In the genomic region with DNA sequence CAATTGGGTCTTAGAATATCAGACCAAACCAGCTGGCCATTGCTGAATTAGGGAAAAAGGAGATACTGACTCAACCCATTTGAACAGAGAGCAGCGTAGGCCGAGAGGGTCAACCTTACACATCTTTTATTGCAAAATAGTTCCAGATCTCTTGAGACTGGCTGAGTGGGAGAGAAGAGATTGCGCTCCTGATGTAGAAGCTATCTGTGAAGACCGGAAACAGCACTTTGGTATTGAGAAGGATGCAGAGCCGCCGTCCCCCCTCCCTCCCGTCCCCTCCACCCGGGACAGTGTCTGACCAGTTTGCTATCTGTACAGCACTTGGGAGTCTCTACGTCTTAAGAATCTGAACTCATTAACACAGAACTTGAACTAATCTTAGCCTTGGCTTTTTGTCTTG, we compare ENCODE assay signal across 25 mouse cellular contexts.
A peak's percentile ranks its signal among the peaks of the same experiment; 100 is the strongest.
DNase-seq lines count a peak whose midpoint lies in the region; ATAC-seq and TF ChIP-seq lines count a peak whose summit lies in the region.
"Had no signal": no experiment of that assay in that cellular context is flagged by ENCODE, and none has a peak within 500 bp of the region (broad histone marks: within the 10 kb centered on the region; RNA-seq: fewer than 3 reads in every experiment).

No protein-coding gene starts in this region.

- TF ChIP-seq POLR2A in heart, adult 2 months (IDR thresholded peaks at IDR 0.05; ENCODE audit: insufficient read depth, low read depth, low read length) = no peak

- no peaks in the 10 kb centered on the region for H3K27me3 ChIP-seq in heart, adult 2 months (ENCODE audit: control insufficient read depth, insufficient read depth, low read length)
- no peaks in the 10 kb centered on the region for H3K27me3 ChIP-seq in heart, postnatal 0 days (ENCODE audit: control insufficient read depth, insufficient read depth, low read length)
- H3K27me3 ChIP-seq: heart, embryonic 13.5 days; lung, embryonic 15.5 days; stomach, embryonic 15.5 days had no signal

- no peak for TF ChIP-seq CTCF in heart, adult 2 months (IDR thresholded peaks at IDR 0.05)
- TF ChIP-seq CTCF in heart, postnatal 0 days (IDR thresholded peaks at IDR 0.05; ENCODE audit: low read depth) = no peak

- H3K9me3 ChIP-seq in heart, postnatal 0 days (replicated peaks; ENCODE audit: control insufficient read depth, low read length) = no peaks in the 10 kb centered on the region
- H3K9me3 ChIP-seq: heart, embryonic 13.5 days; hindbrain, embryonic 10.5 days; lung, embryonic 15.5 days; midbrain, embryonic 10.5 days; stomach, embryonic 15.5 days had no signal

- H3K4me2 ChIP-seq in heart, postnatal 0 days (ENCODE audit: low read depth, low read length) = no peak overlapping the region
- H3K4me2 ChIP-seq: heart, embryonic 13.5 days; lung, embryonic 15.5 days; stomach, embryonic 15.5 days had no signal

- peak in 1 of 2 experiments; percentile 39 for DNase-seq in heart, adult 2 months
- DNase-seq in heart, postnatal 36 days = no peak
- peak; percentile 61 for DNase-seq in kidney, postnatal 10 days
- no peak for DNase-seq in kidney, adult 8-10 months
- peak; percentile 44 for DNase-seq in adipocyte (ENCODE audit: low spot score)
- DNase-seq in heart, postnatal 0 days (ENCODE audit: low spot score) = no peak
- DNase-seq in adrenal gland, postnatal 10 days = no peak
- DNase-seq: adrenal gland, postnatal 36 days; cerebellum, adult 11 months; cerebellum, postnatal 14 days; forebrain, postnatal 0 days; right cerebral cortex, postnatal 4 days; thymus, postnatal 25 days had no signal

- 70% methylated on average over 9 of the region's 9 CpGs for WGBS in heart, adult 2 months
- WGBS in heart, postnatal 0 days = 66% methylated on average over 9 of the region's 9 CpGs

- peak overlapping the region; percentile 67; the same call in 1 of the 2 replicates for H3K27ac ChIP-seq in heart, adult 2 months
- peak overlapping the region; percentile 51; the same call in 1 of the 2 replicates for H3K27ac ChIP-seq in heart, postnatal 0 days (ENCODE audit: low read depth)
- H3K27ac ChIP-seq: heart, embryonic 13.5 days; hindbrain, embryonic 10.5 days; hindbrain, postnatal 0 days; left cerebral cortex, adult 2 months; liver, embryonic 14.5 days; lung, embryonic 15.5 days; macrophage; midbrain, embryonic 10.5 days; stomach, embryonic 15.5 days had no signal

- no peak overlapping the region for H3K9ac ChIP-seq in heart, adult 2 months (ENCODE audit: low read depth, low read length)
- no peak overlapping the region for H3K9ac ChIP-seq in heart, postnatal 0 days (replicated peaks; ENCODE audit: low read depth, low read length)
- H3K9ac ChIP-seq: forebrain, postnatal 0 days; heart, embryonic 13.5 days; liver, embryonic 14.5 days; lung, embryonic 15.5 days; stomach, embryonic 15.5 days had no signal

- H3K36me3 ChIP-seq in heart, adult 2 months (ENCODE audit: control insufficient read depth, insufficient read depth, low read length) = no peaks in the 10 kb centered on the region
- no peaks in the 10 kb centered on the region for H3K36me3 ChIP-seq in heart, postnatal 0 days (replicated peaks; ENCODE audit: control insufficient read depth, insufficient read depth, low read length)
- H3K36me3 ChIP-seq: heart, embryonic 13.5 days; hindbrain, embryonic 10.5 days; lung, embryonic 15.5 days; midbrain, embryonic 10.5 days; stomach, embryonic 15.5 days had no signal

- no peaks in the 10 kb centered on the region for H3K4me1 ChIP-seq in heart, adult 2 months (ENCODE audit: control insufficient read depth, insufficient read depth, low read length)
- H3K4me1 ChIP-seq in heart, postnatal 0 days (ENCODE audit: control insufficient read depth, insufficient read depth) = no peaks in the 10 kb centered on the region
- H3K4me1 ChIP-seq: heart, embryonic 13.5 days; hindbrain, embryonic 10.5 days; lung, embryonic 15.5 days; midbrain, embryonic 10.5 days; stomach, embryonic 15.5 days had no signal

- intact Hi-C loops in heart, adult 2 months (cut with DNase I) = no loop called here
- intact Hi-C loops in heart, postnatal 36 days (cut with DNase I) = no loop called here

- H3K79me2 ChIP-seq in heart, adult 2 months (replicated peaks; ENCODE audit: control insufficient read depth, insufficient read depth, low read length) = no peaks in the 10 kb centered on the region

- no peak overlapping the region for H3K4me3 ChIP-seq in heart, adult 2 months
- H3K4me3 ChIP-seq in heart, postnatal 0 days (ENCODE audit: low read depth, low read length) = no peak overlapping the region
- H3K4me3 ChIP-seq: heart, embryonic 13.5 days; hindbrain, embryonic 10.5 days; left cerebral cortex, adult 2 months; lung, embryonic 15.5 days; midbrain, embryonic 10.5 days; stomach, embryonic 15.5 days had no signal

- ATAC-seq in heart, postnatal 0 days (ENCODE audit: insufficient read depth, low read depth) = no peak
- ATAC-seq in megakaryocyte, adult 5-6 weeks (ENCODE audit: poor library complexity, severe bottlenecking) = no peak
- ATAC-seq: forebrain, postnatal 0 days; hindbrain, postnatal 0 days; intestine, postnatal 0 days; midbrain, embryonic 16.5 days had no signal

- TF ChIP-seq EP300 in heart, adult 2 months (IDR thresholded peaks at IDR 0.05; ENCODE audit: insufficient read depth, low read depth, low read length) = no peak
- TF ChIP-seq EP300 in heart, postnatal 0 days (IDR thresholded peaks at IDR 0.05; ENCODE audit: low read depth) = no peak

Comparison
In these comparisons a context has a peak if more than half of its experiments do, and no peak if none do; other contexts are left out.
1. DNase-seq: peak in kidney, postnatal 10 days (single experiment) and adipocyte (single experiment); none in heart, postnatal 36 days (0 of 2), kidney, adult 8-10 months (0 of 2), heart, postnatal 0 days (single experiment) and adrenal gland, postnatal 10 days (single experiment).